15 mouse cellular contexts compared by ENCODE assay signal in genomic region chr9:45550662-45551061, GRCm38 (mm10).
DNase-seq lines count a peak whose midpoint lies in the region; ATAC-seq and TF ChIP-seq lines count a peak whose summit lies in the region.
"Had no signal": no experiment of that assay in that cellular context is flagged by ENCODE, and none has a peak within 500 bp of the region (broad histone marks: within the 10 kb centered on the region; RNA-seq: fewer than 3 reads in every experiment).

No protein-coding gene starts in this region.

- no peak overlapping the region for H3K4me2 ChIP-seq in forebrain, embryonic 14.5 days (ENCODE audit: low read length)
- no peak overlapping the region for H3K4me2 ChIP-seq in midbrain, embryonic 15.5 days
- H3K4me2 ChIP-seq: neural tube, embryonic 12.5 days had no signal

- WGBS in forebrain, embryonic 14.5 days: 28% methylated on average over 4 of the region's 4 CpGs
- WGBS in midbrain, embryonic 15.5 days: 51% methylated on average over 4 of the region's 4 CpGs

- peak overlapping the region; percentile 55; the same call in 1 of the 2 replicates for H3K27ac ChIP-seq in left cerebral cortex, adult 2 months
- peak overlapping the region; percentile 88 for H3K27ac ChIP-seq in forebrain, embryonic 14.5 days (ENCODE audit: low read depth, low read length)
- H3K27ac ChIP-seq in midbrain, embryonic 15.5 days: peak overlapping the region; percentile 60
- H3K27ac ChIP-seq: kidney, postnatal 0 days; limb, embryonic 10.5 days; neural tube, embryonic 12.5 days had no signal

- H3K9me3 ChIP-seq in forebrain, embryonic 14.5 days (replicated peaks; ENCODE audit: control insufficient read depth, low read length): no peaks in the 10 kb centered on the region
- H3K9me3 ChIP-seq in midbrain, embryonic 15.5 days: no peaks in the 10 kb centered on the region
- H3K9me3 ChIP-seq: limb, embryonic 10.5 days; neural tube, embryonic 12.5 days had no signal

- peak; percentile 47 for ATAC-seq in forebrain, embryonic 14.5 days
- peak; percentile 11; the same call in 1 of the 2 replicates for ATAC-seq in midbrain, embryonic 15.5 days (replicated peaks)

- no peaks in the 10 kb centered on the region for H3K36me3 ChIP-seq in forebrain, embryonic 14.5 days (ENCODE audit: control insufficient read depth, insufficient read depth, low read length)
- no peaks in the 10 kb centered on the region for H3K36me3 ChIP-seq in midbrain, embryonic 15.5 days (replicated peaks)
- H3K36me3 ChIP-seq: limb, embryonic 10.5 days; neural tube, embryonic 12.5 days had no signal

- TF ChIP-seq CTCF in left cerebral cortex, adult 2 months (IDR thresholded peaks at IDR 0.05): no peak

- intact Hi-C loops in left cerebral cortex, adult 2 months (cut with DNase I): no loop called here
- intact Hi-C loops in left cerebral cortex, postnatal 10 days (cut with DNase I): no loop called here

- no peak for DNase-seq in left cerebral cortex, adult 2 months (ENCODE audit: extremely low spot score in 1 of 2, low spot score in 2 of 2)
- no peak for DNase-seq in left cerebral cortex, postnatal 10 days (ENCODE audit: extremely low spot score in 1 of 2, low spot score in 2 of 2)
- DNase-seq in cerebellum, adult 18-20 months: peak; percentile 81 to 84
- DNase-seq in forebrain, embryonic 14.5 days (ENCODE audit: low spot score): peak; percentile 60
- DNase-seq in c-Kit-positive CD71-positive TER-119-positive erythroid progenitor cells, embryonic 14.5 days (ENCODE audit: low spot score): no peak
- DNase-seq in thymus, postnatal 14 days: no peak
- no peak for DNase-seq in thymus, postnatal 36 days
- DNase-seq: adrenal gland, adult 2 months; heart, adult 18-20 months; spleen, adult 18-20 months had no signal

- no peak overlapping the region for H3K4me3 ChIP-seq in left cerebral cortex, adult 2 months
- no peak overlapping the region for H3K4me3 ChIP-seq in forebrain, embryonic 14.5 days (ENCODE audit: low read depth, low read length)
- no peak overlapping the region for H3K4me3 ChIP-seq in midbrain, embryonic 15.5 days
- H3K4me3 ChIP-seq: erythroblast, embryonic 14.5 days; limb, embryonic 10.5 days; neural tube, embryonic 12.5 days had no signal

- no peaks in the 10 kb centered on the region for H3K27me3 ChIP-seq in forebrain, embryonic 14.5 days (replicated peaks; ENCODE audit: control insufficient read depth, insufficient read depth, low read length)
- no peaks in the 10 kb centered on the region for H3K27me3 ChIP-seq in midbrain, embryonic 15.5 days (replicated peaks)
- H3K27me3 ChIP-seq: neural tube, embryonic 12.5 days had no signal

- H3K9ac ChIP-seq in forebrain, embryonic 14.5 days (ENCODE audit: low read length): no peak overlapping the region
- no peak overlapping the region for H3K9ac ChIP-seq in midbrain, embryonic 15.5 days
- H3K9ac ChIP-seq: neural tube, embryonic 12.5 days had no signal

- peaks cover 30% of the 10 kb centered on the region for H3K4me1 ChIP-seq in forebrain, embryonic 14.5 days (ENCODE audit: control insufficient read depth, insufficient read depth, low read length)
- H3K4me1 ChIP-seq in midbrain, embryonic 15.5 days: peaks cover 42% of the 10 kb centered on the region

Comparison
In these comparisons a context has a peak if more than half of its experiments do, and no peak if none do; other contexts are left out.
1. DNase-seq: peak in cerebellum, adult 18-20 months (2 of 2) and forebrain, embryonic 14.5 days (single experiment); none in left cerebral cortex, adult 2 months (0 of 2), left cerebral cortex, postnatal 10 days (0 of 2), c-Kit-positive CD71-positive TER-119-positive erythroid progenitor cells, embryonic 14.5 days (single experiment), thymus, postnatal 14 days (single experiment) and thymus, postnatal 36 days (0 of 2).
2. Peak in every context shown above with its lines, with median percentiles within 50 percentile points of each other: H3K27ac ChIP-seq.